Mouse (Mus musculus): Measurements from ENCODE around the gene Eloa. TPM values are rescaled to one million over a fixed set of nuclear protein-coding genes. Genes with fewer than 3 reads are reported as not detected.
A peak's percentile ranks its signal among the peaks of the same experiment; 100 is the strongest.

The Eloa gene
- polyA plus RNA-seq, 1 experiment from 2014 or later = 27.3 TPM

- no peak overlapping the region for H3K4me3 ChIP-seq
- H3K27me3 ChIP-seq = no peaks in the 10 kb centered on the region
- no peak for ATAC-seq (replicated peaks; ENCODE audit: insufficient number of reproducible peaks, insufficient read depth, low FRiP score, low read depth)
- H3K9ac ChIP-seq = no peak overlapping the region
- 71% methylated on average over 5 of the region's 5 CpGs for WGBS
- no peak overlapping the region for H3K4me2 ChIP-seq
- H3K9me3 ChIP-seq (replicated peaks) = no peaks in the 10 kb centered on the region
- peaks cover 10% of the 10 kb centered on the region for H3K4me1 ChIP-seq (replicated peaks)
- H3K27ac ChIP-seq = peak overlapping the region; percentile 44; the same call in 1 of the 2 replicates
- no peaks in the 10 kb centered on the region for H3K36me3 ChIP-seq
These were observed 7.1 kb upstream of the Eloa start for GRCm38 (mm10) chr4:136028689-136029088.

- WGBS = 78% methylated on average over 19 of the region's 19 CpGs
- ATAC-seq (replicated peaks; ENCODE audit: insufficient number of reproducible peaks, insufficient read depth, low FRiP score, low read depth) = no peak
- no peak overlapping the region for H3K4me2 ChIP-seq
These were observed 6.6 kb upstream of the Eloa start for GRCm38 (mm10) chr4:136028132-136028564.

GRCm38 (mm10) chr4:136027416-136028131, 6.0 kb upstream of the Eloa start:
- ATAC-seq (replicated peaks; ENCODE audit: insufficient number of reproducible peaks, insufficient read depth, low FRiP score, low read depth) = no peak
- Histone ChIP-seq H3K4me1 (replicated peaks) (peaks cover 10% of the 10 kb centered on the region), H3K27me3 (no peaks in the 10 kb centered on the region), H3K36me3 (no peaks in the 10 kb centered on the region), H3K4me2 (no peak overlapping the region), H3K27ac (no peak overlapping the region; the same call in 1 of the 2 replicates), H3K9me3 (replicated peaks) (no peaks in the 10 kb centered on the region), H3K4me3 (no peak overlapping the region), H3K9ac (no peak overlapping the region)
- WGBS = 69% methylated on average over 8 of the region's 8 CpGs

More at GRCm38 (mm10) chr4:136028132-136028564, 6.6 kb upstream of the Eloa start:
- Histone ChIP-seq H3K9me3 (replicated peaks) (no peaks in the 10 kb centered on the region), H3K4me1 (replicated peaks) (peaks cover 10% of the 10 kb centered on the region), H3K27me3 (no peaks in the 10 kb centered on the region), H3K4me3 (no peak overlapping the region), H3K9ac (no peak overlapping the region), H3K27ac (peak overlapping the region; percentile 44; the same call in 1 of the 2 replicates), H3K36me3 (no peaks in the 10 kb centered on the region)

GRCm38 (mm10) chr4:136025350-136025749, 3.8 kb upstream of the Eloa start:
- Histone ChIP-seq H3K27me3 (no peaks in the 10 kb centered on the region), H3K27ac (no peak overlapping the region), H3K36me3 (no peaks in the 10 kb centered on the region), H3K4me2 (no peak overlapping the region), H3K4me3 (no peak overlapping the region), H3K9ac (no peak overlapping the region), H3K4me1 (replicated peaks) (peaks cover 4% of the 10 kb centered on the region), H3K9me3 (replicated peaks) (no peaks in the 10 kb centered on the region)
- ATAC-seq (replicated peaks; ENCODE audit: insufficient number of reproducible peaks, insufficient read depth, low FRiP score, low read depth) = no peak
- WGBS = 61% methylated on average over 1 of the region's 1 CpGs

- Histone ChIP-seq H3K9ac (no peak overlapping the region), H3K9me3 (replicated peaks) (no peaks in the 10 kb centered on the region), H3K4me3 (no peak overlapping the region), H3K4me2 (no peak overlapping the region), H3K27ac (no peak overlapping the region), H3K4me1 (replicated peaks) (peaks cover 14% of the 10 kb centered on the region), H3K36me3 (no peaks in the 10 kb centered on the region), H3K27me3 (no peaks in the 10 kb centered on the region)
- WGBS = 94% methylated on average over 9 of the region's 9 CpGs
- no peak for ATAC-seq (replicated peaks; ENCODE audit: insufficient number of reproducible peaks, insufficient read depth, low FRiP score, low read depth)
These were observed 1.4 kb upstream of the Eloa start for GRCm38 (mm10) chr4:136022924-136023323.

- Histone ChIP-seq H3K36me3 (no peaks in the 10 kb centered on the region), H3K27ac (peak overlapping the region; percentile 89), H3K27me3 (no peaks in the 10 kb centered on the region), H3K4me2 (peak overlapping the region; percentile 86), H3K4me1 (replicated peaks) (peaks cover 14% of the 10 kb centered on the region), H3K9me3 (replicated peaks) (no peaks in the 10 kb centered on the region), H3K4me3 (peak overlapping the region; percentile 97), H3K9ac (peak overlapping the region; percentile 98)
- ATAC-seq (replicated peaks; ENCODE audit: insufficient number of reproducible peaks, insufficient read depth, low FRiP score, low read depth) = peak; percentile 67
- under 1% methylated on average over 51 of the region's 62 CpGs for WGBS
These were observed 617 bp downstream of the Eloa start for GRCm38 (mm10) chr4:136020743-136021548.

GRCm38 (mm10) chr4:136016059-136016602, 5.4 kb downstream of the Eloa start:
- Histone ChIP-seq H3K36me3 (peaks cover 13% of the 10 kb centered on the region), H3K27me3 (no peaks in the 10 kb centered on the region), H3K9me3 (replicated peaks) (no peaks in the 10 kb centered on the region), H3K4me1 (replicated peaks) (peaks cover 14% of the 10 kb centered on the region), H3K4me2 (no peak overlapping the region), H3K9ac (no peak overlapping the region), H3K4me3 (no peak overlapping the region), H3K27ac (no peak overlapping the region)
- 80% methylated on average over 3 of the region's 3 CpGs for WGBS
- ATAC-seq (replicated peaks; ENCODE audit: insufficient number of reproducible peaks, insufficient read depth, low FRiP score, low read depth) = no peak

GRCm38 (mm10) chr4:136010586-136010985, 11.0 kb downstream of the Eloa start:
- Histone ChIP-seq H3K27ac (no peak overlapping the region), H3K9ac (no peak overlapping the region), H3K4me3 (no peak overlapping the region), H3K36me3 (peaks cover 63% of the 10 kb centered on the region), H3K4me2 (no peak overlapping the region), H3K9me3 (replicated peaks) (no peaks in the 10 kb centered on the region), H3K27me3 (no peaks in the 10 kb centered on the region), H3K4me1 (replicated peaks) (no peaks in the 10 kb centered on the region)
- no peak for ATAC-seq (replicated peaks; ENCODE audit: insufficient number of reproducible peaks, insufficient read depth, low FRiP score, low read depth)
- 92% methylated on average over 4 of the region's 4 CpGs for WGBS

GRCm38 (mm10) chr4:136008782-136009447, 12.6 kb downstream of the Eloa start:
- Histone ChIP-seq H3K9ac (no peak overlapping the region), H3K4me1 (replicated peaks) (peaks cover 2% of the 10 kb centered on the region; the same call in 1 of the 2 replicates), H3K27me3 (no peaks in the 10 kb centered on the region), H3K4me3 (no peak overlapping the region), H3K9me3 (replicated peaks) (no peaks in the 10 kb centered on the region), H3K36me3 (peaks cover 79% of the 10 kb centered on the region), H3K27ac (no peak overlapping the region), H3K4me2 (no peak overlapping the region)
- WGBS = 92% methylated on average over 8 of the region's 8 CpGs
- no peak for ATAC-seq (replicated peaks; ENCODE audit: insufficient number of reproducible peaks, insufficient read depth, low FRiP score, low read depth)

GRCm38 (mm10) chr4:136006821-136007220, 14.7 kb downstream of the Eloa start:
- Histone ChIP-seq H3K4me2 (no peak overlapping the region), H3K27me3 (no peaks in the 10 kb centered on the region), H3K4me3 (no peak overlapping the region), H3K9ac (no peak overlapping the region), H3K27ac (no peak overlapping the region), H3K9me3 (replicated peaks) (no peaks in the 10 kb centered on the region), H3K36me3 (peaks cover 86% of the 10 kb centered on the region), H3K4me1 (replicated peaks) (peaks cover 2% of the 10 kb centered on the region; the same call in 1 of the 2 replicates)
- 92% methylated on average over 3 of the region's 3 CpGs for WGBS
- no peak for ATAC-seq (replicated peaks; ENCODE audit: insufficient number of reproducible peaks, insufficient read depth, low FRiP score, low read depth)

GRCm38 (mm10) chr4:136004921-136005320, 16.6 kb downstream of the Eloa start:
- no peak overlapping the region for H3K9ac ChIP-seq
- no peaks in the 10 kb centered on the region for H3K27me3 ChIP-seq
- no peaks in the 10 kb centered on the region for H3K9me3 ChIP-seq (replicated peaks)
- H3K36me3 ChIP-seq = peaks cover 73% of the 10 kb centered on the region
- peaks cover 2% of the 10 kb centered on the region; the same call in 1 of the 2 replicates for H3K4me1 ChIP-seq (replicated peaks)
- no peak overlapping the region for H3K27ac ChIP-seq
- no peak for ATAC-seq (replicated peaks; ENCODE audit: insufficient number of reproducible peaks, insufficient read depth, low FRiP score, low read depth)
- 80% methylated on average over 2 of the region's 2 CpGs for whole genome bisulfite sequencing
- H3K4me2 ChIP-seq = no peak overlapping the region
- H3K4me3 ChIP-seq = no peak overlapping the region
